Mouse (Mus musculus) liver, embryonic 14.5 days (tissue): Measurements from ENCODE around the gene Dip2c. TPM values are rescaled to one million over a fixed set of nuclear protein-coding genes. Genes with fewer than 3 reads are reported as not detected.

Experiments
- ATAC-seq: fragments of 200-750 bp; cut with Nextera tagmentation; 2 replicates; pipeline ENCODE4 v1.8.0; 2017; ENCODE audit warnings: moderate number of reproducible peaks, mild to moderate bottlenecking, moderate library complexity; ENCODE audit not compliant: insufficient read depth
- DNase-seq, 3 experiments: peaks; one replicate each; pipeline ENCODE4 v3.0.0-alpha.2; 2012 to 2013; ENCODE audit warnings: low read depth in 3 of 3, low spot score in 3 of 3
- H3K27ac ChIP-seq: fragments of 300-500 bp; sonication (generic); 2 replicates; pipeline ENCODE4 v1.5.1; 2014; ENCODE audit warnings: moderate library complexity, mild to moderate bottlenecking, control low read depth, inconsistent platforms
- H3K27me3 ChIP-seq: fragments of 300-500 bp; sonication (generic); 2 replicates; pipeline ENCODE4 v1.6.1; 2014; ENCODE audit warnings: mild to moderate bottlenecking, low read length, moderate library complexity; ENCODE audit not compliant: control insufficient read depth, insufficient read depth
- H3K36me3 ChIP-seq: fragments of 300-500 bp; sonication (generic); replicated peaks from 2 replicates; pipeline ENCODE4 v1.6.1; 2014; ENCODE audit warnings: low read depth; ENCODE audit not compliant: control insufficient read depth, insufficient read depth
- H3K4me1 ChIP-seq, 2 experiments: fragments of 200-500 bp in 1 of 2; fragments of 300-500 bp in 1 of 2; sonication (generic) in 1 of 2; replicated peaks; 2 replicates each; pipeline ENCODE4 v1.6.1; 2012 to 2014; ENCODE audit warnings: antibody characterized with exemption in 1 of 2, inconsistent platforms in 1 of 2, low read length in 1 of 2; ENCODE audit not compliant: control insufficient read depth in 2 of 2, insufficient read depth in 2 of 2
- H3K4me2 ChIP-seq: fragments of 300-500 bp; sonication (generic); 2 replicates; pipeline ENCODE4 v1.6.1; 2014; ENCODE audit warnings: low read depth, mild to moderate bottlenecking, control low read depth, moderate library complexity
- H3K4me3 ChIP-seq, 2 experiments: fragments of 200-500 bp in 1 of 2; fragments of 300-500 bp in 1 of 2; sonication (generic) in 1 of 2; 2 replicates each; pipeline ENCODE4 v1.5.1; 2012 to 2014; ENCODE audit warnings: low read depth in 2 of 2, low read length in 2 of 2, mild to moderate bottlenecking in 2 of 2, control low read depth in 1 of 2, inconsistent platforms in 1 of 2, moderate library complexity in 1 of 2; ENCODE audit not compliant: insufficient read depth in 1 of 2
- H3K9ac ChIP-seq: fragments of 300-500 bp; sonication (generic); replicated peaks from 2 replicates; pipeline ENCODE4 v1.6.1; 2014; ENCODE audit warnings: mild to moderate bottlenecking, control low read depth, moderate library complexity
- H3K9me3 ChIP-seq: fragments of 300-500 bp; sonication (generic); 2 replicates; pipeline ENCODE4 v1.6.1; 2016; ENCODE audit warnings: low read length, mixed read lengths; ENCODE audit not compliant: control insufficient read depth
- CTCF ChIP-seq: IDR thresholded peaks from 2 replicates; pipeline ENCODE4 v1.5.1; 2016; ENCODE audit warnings: antibody characterized with exemption, low read depth, control low read depth
- EP300 ChIP-seq: IDR thresholded peaks from 2 replicates; pipeline ENCODE4 v1.6.1; 2016; ENCODE audit warnings: antibody characterized with exemption, low read depth
- WGBS: fragments of 180-500 bp; shearing (Covaris S2); extraction: QIAGEN DNeasy Blood & Tissue Kit; methylation state at CpG from one replicate; pipeline ENCODE4 v1.1.7; 2014; ENCODE audit not compliant: insufficient replicate concordance; 5-methylcytosine and 5-hydroxymethylcytosine counted together
- polyA plus RNA-seq, 2 experiments: library from polyadenylated mRNA; depleted of rRNA in 1 of 2; stranded (reverse) in 1 of 2; unstranded in 1 of 2; fragments of >200 nt; fragmentation: Nextera tagmentation in 1 of 2; extraction: Ambion mirVana in 1 of 2; gene quantifications; 2 replicates each; pipeline versions ENCODE4 v1.2.1 to v1.2.3; 2012 to 2014

The Dip2c gene
- polyA plus RNA-seq, 2 experiments = 0.46 to 0.55 TPM

- Histone ChIP-seq H3K36me3 (no peaks in the 10 kb centered on the region), H3K9me3 (no peaks in the 10 kb centered on the region), H3K4me3 (no peak overlapping the region), H3K27me3 (no peaks in the 10 kb centered on the region), H3K27ac (no peak overlapping the region), H3K4me1 (peaks cover 6 to 18% of the 10 kb centered on the region in 2 experiments; a peak in 3 of 4 replicates), H3K9ac (no peak overlapping the region), H3K4me2 (no peak overlapping the region)
- DNase-seq (no peak), ATAC-seq (no peak)
- no peak for TF ChIP-seq EP300
- TF ChIP-seq CTCF = no peak
- 69% methylated on average over 4 of the region's 4 CpGs for WGBS
Observed at GRCm38 (mm10) chr13:9421949-9422348, 145.6 kb downstream of the Dip2c start.

GRCm38 (mm10) chr13:9422876-9423275, 146.5 kb downstream of the Dip2c start:
- Histone ChIP-seq H3K27ac (no peak overlapping the region), H3K9ac (no peak overlapping the region), H3K4me3 (no peak overlapping the region), H3K4me2 (no peak overlapping the region), H3K27me3 (no peaks in the 10 kb centered on the region), H3K9me3 (no peaks in the 10 kb centered on the region), H3K36me3 (no peaks in the 10 kb centered on the region), H3K4me1 (peaks cover 6 to 18% of the 10 kb centered on the region in 2 experiments; a peak in 3 of 4 replicates)
- ATAC-seq = no peak
- TF ChIP-seq CTCF = no peak
- no peak for TF ChIP-seq EP300
- no peak for DNase-seq
- WGBS = 54% methylated on average over 1 of the region's 1 CpGs

- TF ChIP-seq EP300 = no peak
- no peak for TF ChIP-seq CTCF
- Histone ChIP-seq H3K4me2 (no peak overlapping the region), H3K27ac (no peak overlapping the region), H3K36me3 (no peaks in the 10 kb centered on the region), H3K9me3 (no peaks in the 10 kb centered on the region), H3K9ac (no peak overlapping the region), H3K4me1 (peaks cover 6 to 18% of the 10 kb centered on the region in 2 experiments; a peak in 3 of 4 replicates), H3K4me3 (no peak overlapping the region), H3K27me3 (no peaks in the 10 kb centered on the region)
- no peak for DNase-seq
- no peak for ATAC-seq
Observed at GRCm38 (mm10) chr13:9424434-9424833, 148.1 kb downstream of the Dip2c start.

- no peak overlapping the region for H3K27ac ChIP-seq
- H3K4me2 ChIP-seq = no peak overlapping the region; the same call in 1 of the 2 replicates
- TF ChIP-seq CTCF (no peak), EP300 (peak; percentile 48)
- H3K9ac ChIP-seq = no peak overlapping the region
- no peaks in the 10 kb centered on the region for H3K27me3 ChIP-seq
- H3K36me3 ChIP-seq = no peaks in the 10 kb centered on the region
- peaks cover 6 to 18% of the 10 kb centered on the region in 2 experiments; a peak in 3 of 4 replicates for H3K4me1 ChIP-seq
- no peak overlapping the region for H3K4me3 ChIP-seq
- H3K9me3 ChIP-seq = no peaks in the 10 kb centered on the region
- ATAC-seq = peak; percentile 91
- peak; percentile 10 to 43 (median 42) for DNase-seq
Observed at GRCm38 (mm10) chr13:9426267-9426666, 149.9 kb downstream of the Dip2c start.

GRCm38 (mm10) chr13:9426779-9427178, 150.5 kb downstream of the Dip2c start:
- no peak for ATAC-seq
- no peak overlapping the region; the same call in 1 of the 2 replicates for H3K4me2 ChIP-seq
- WGBS = 42% methylated on average over 4 of the region's 4 CpGs
- no peak for TF ChIP-seq CTCF
- TF ChIP-seq EP300 = no peak
- no peaks in the 10 kb centered on the region for H3K27me3 ChIP-seq
- H3K9me3 ChIP-seq = no peaks in the 10 kb centered on the region
- no peak overlapping the region for H3K27ac ChIP-seq
- no peak overlapping the region for H3K4me3 ChIP-seq
- no peak overlapping the region for H3K9ac ChIP-seq
- peaks cover 6 to 18% of the 10 kb centered on the region in 2 experiments; a peak in 3 of 4 replicates for H3K4me1 ChIP-seq
- H3K36me3 ChIP-seq = no peaks in the 10 kb centered on the region
- DNase-seq = no peak
